Mouse (Mus musculus) WW6 (cell line): ENCODE data around the gene Slfn5.
"Not testable (repeated sequence)": the region's sequence is repeated elsewhere in the genome, so short reads cannot be mapped to it uniquely, and the experiment has no call there.

Experiments
- DNase-seq: peaks from one replicate; pipeline ENCODE4 v3.0.0-alpha.2; 2013; ENCODE audit warnings: low read depth, low spot score

Gene Slfn5

DNA sequence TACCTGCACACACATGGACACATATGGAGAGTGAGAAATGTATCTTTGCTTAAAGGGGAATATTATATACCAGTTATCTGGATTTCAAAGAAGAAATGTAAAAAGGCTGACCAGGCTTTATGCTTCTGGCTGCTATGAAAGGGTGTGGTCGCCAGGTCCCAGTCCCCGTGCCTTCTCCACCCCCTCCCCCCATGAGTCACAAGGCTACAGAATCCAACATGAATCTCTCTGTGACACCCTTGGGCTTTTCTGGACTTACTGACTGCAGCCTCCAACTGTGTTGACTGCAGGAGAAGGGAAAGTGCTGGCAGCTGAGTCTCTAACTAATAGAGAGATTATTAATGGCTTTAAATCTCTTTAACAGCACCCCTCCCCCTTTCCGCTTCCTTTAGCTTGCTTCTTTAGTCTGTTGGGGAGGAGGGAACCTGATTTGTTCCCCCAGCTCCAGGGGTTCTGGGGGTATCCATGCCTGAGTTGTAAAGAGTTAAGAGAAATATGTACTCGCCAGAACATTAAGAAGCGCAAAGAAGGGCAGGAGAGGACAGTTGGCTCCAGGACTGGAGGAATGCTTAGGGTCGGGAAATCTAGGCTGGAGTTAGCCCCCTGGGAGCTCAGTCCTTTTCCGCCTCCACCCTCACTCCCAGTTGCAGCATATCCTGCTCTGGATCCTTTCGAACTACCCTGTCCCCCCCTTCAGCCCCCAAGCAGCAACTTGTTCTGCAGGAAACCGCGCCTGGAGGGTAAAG, at the start of gene Slfn5:
Gene Slfn5, plus strand, starts transcription at position 614 of the 746 bp plus-strand sequence.
- DNase-seq, result no peak

GRCm38 (mm10) chr11:82901606-82902310, 49.4 kb upstream of the Slfn5 start:
- DNase-seq, result no peak

- no peak for DNase-seq
These were observed 46.2 kb upstream of the Slfn5 start for GRCm38 (mm10) chr11:82904952-82905351.

DNA sequence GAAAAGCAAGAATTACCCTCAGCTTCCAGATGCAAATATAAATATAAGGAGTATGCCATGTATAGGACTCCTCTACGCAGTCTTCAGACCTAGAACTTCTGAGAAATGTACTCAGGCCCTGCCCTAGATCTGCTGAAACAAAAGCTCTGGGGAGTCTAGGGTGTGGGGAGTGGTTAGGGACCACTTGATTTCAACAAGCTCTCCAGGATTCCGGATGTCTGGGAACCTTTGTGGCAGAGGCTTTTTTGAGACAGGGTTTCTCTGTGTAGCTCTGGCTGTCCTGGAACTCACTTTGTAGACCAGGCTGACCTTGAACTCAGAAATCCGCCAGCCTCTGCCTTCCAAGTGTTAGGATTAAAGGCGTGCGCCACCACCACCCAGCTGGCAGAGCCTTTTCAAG, 45.3 kb upstream of the Slfn5 start:
- DNase-seq, result no peak

GRCm38 (mm10) chr11:82907651-82908607, 43.2 kb upstream of the Slfn5 start, which contains the start of gene Nle1:
Nle1 (minus strand) TSS chr11:82908411.
- peak; percentile 78 for DNase-seq

GRCm38 (mm10) chr11:82908608-82908989, 42.5 kb upstream of the Slfn5 start:
- DNase-seq, result no peak

GRCm38 (mm10) chr11:82910250-82910649, 40.9 kb upstream of the Slfn5 start, which contains the start of gene Unc45b:
Unc45b (plus strand) TSS chr11:82910550.
- DNase-seq, result no peak

DNA sequence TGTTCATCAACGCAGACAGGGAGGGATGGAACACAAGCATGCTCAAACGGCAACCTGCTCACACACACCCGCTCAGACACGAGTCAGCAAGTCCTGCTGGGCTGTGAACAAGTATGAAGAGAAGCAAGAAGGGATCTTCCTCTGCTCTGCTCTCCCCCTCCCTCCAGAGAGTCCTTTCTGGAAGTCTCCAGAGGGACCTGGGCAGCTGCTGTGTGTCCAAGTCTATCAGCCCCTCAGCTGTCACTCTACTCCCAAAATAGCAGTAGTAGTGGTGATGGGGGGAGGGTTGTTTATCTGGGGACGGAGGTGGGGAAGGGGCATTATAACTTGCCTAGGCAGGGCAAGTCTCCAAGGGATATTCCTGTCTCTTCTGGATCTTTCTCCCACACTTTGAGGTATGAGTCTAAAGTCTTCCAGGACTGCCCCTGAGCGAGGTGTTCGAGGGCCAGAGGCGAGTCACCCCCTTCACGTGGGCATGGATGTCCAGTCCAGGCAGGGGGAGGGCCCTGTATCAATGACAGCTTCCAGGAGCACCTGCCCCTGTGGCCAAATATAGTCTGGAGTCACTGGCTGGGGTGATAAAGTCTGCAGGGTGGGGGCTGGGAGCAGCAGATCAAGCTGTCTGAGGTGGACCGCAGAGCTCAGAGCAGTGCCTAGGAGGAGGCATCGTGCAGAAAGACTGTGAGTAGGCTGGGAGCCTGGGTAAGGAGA, 40.3 kb upstream of the Slfn5 start:
- DNase-seq, result no peak

DNA sequence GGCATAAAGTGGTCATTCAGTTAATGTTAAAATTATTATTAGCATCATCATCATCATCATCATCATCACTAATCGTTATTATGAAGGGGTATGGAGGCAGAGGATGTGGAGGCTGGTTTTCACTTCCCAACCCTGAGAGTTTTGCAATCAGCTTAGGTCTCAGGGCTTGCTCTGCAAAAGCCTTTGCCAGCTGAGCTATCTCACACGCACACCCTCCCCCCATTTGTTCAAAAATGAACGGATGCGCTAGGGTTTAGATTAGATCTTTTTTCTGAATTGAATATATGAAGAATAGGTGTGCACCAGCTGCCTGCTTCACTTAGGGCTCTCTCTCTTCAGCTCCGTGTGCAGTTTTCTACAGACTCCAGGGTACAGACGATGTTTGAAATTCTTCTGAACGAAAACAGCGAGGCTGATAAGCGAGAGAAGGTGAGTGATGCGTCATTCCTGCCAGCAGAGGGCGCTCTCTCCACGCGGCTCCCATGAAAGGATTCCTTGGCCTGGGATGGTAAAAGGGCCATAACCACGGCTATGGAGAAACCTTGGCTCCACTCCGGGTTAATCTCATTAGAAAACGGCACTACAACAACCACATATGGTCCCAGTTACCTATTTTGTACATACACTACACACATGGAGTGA, 36.3 kb upstream of the Slfn5 start:
- DNase-seq, result peak; percentile 59

- no peak for DNase-seq
These were observed 30.4 kb upstream of the Slfn5 start for GRCm38 (mm10) chr11:82920768-82921167.

- no peak for DNase-seq
These were observed 29.5 kb upstream of the Slfn5 start for GRCm38 (mm10) chr11:82921691-82922090.

- not testable (repeated sequence) for DNase-seq
These were observed 27.2 kb upstream of the Slfn5 start for GRCm38 (mm10) chr11:82923910-82924309.

DNA sequence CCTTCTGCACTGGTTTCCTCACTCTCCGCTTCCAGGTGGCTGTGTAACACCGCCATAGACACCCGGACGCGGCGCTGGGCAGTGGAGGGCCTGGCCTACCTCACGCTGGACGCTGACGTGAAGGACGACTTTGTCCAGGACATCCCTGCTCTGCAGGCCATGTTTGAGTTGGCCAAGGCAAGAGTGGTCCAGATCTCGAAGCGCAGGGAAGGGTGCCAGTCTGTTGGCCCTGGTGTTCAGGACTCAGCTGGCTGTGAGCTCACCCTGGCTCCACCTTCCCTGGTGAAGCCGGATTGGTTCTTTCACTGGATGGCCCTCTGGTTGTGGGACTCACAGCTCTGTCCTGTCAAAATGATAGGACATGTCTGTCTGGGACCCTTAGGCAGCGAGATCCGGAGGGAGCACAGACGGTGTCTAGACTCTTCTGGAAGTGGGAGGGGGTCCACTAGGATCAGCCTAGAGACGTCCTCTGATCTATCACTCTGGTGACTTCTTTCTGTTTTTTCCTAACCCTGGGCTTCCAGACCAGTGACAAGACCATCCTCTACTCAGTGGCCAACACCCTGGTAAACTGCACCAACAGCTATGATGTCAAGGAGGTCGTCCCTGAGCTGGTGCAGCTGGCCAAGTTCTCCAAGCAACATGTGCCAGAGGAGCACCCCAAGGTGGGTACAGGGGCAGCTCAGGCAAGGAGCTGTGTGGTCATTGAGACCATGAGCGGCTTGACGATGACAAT, 22.1 kb upstream of the Slfn5 start:
- no peak for DNase-seq

DNA sequence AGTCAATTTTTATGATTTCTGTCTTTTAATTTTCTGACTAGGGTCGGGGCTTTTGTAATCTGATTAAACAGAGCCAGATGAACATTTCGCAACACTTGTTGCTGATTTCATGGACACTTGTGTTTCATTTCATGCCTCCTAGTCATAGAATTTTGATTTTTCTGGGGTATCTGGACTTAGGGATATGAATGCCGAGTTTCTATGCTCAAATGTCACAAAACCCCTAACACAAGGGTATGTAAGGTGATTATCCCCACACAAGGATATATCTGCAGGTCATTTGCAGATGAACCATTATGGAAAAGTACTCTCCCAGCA, 21.6 kb upstream of the Slfn5 start:
- no peak for DNase-seq

DNA sequence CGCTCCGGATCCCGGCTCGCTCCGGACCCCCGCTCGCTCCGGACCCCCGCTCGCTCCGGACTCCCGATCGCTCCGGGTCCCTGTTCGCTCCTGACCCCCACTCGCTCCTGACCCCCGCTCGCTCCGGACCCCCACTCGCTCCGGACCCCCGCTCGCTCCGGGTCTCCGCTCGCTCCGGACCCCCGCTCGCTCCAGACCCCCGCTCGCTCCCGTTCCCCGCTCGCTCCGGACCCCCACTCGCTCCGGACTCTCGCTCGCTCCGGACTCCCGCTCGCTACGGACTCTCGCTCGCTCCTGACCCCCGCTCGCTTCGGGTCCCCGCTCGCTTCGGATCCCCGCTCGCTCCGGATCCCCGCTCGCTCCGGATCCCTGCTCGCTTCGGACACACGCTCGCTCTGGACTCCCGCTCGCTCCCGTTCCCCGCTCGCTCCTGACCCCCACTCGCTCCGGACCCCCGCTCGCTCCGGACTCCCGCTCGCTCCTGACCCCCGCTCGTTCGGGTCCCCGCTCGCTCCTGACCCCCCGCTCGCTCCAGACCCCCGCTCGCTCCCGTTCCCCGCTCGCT, 20.7 kb upstream of the Slfn5 start:
- not testable (repeated sequence) for DNase-seq

- not testable (repeated sequence) for DNase-seq
These were observed 20.0 kb upstream of the Slfn5 start for GRCm38 (mm10) chr11:82931161-82931560.

DNA sequence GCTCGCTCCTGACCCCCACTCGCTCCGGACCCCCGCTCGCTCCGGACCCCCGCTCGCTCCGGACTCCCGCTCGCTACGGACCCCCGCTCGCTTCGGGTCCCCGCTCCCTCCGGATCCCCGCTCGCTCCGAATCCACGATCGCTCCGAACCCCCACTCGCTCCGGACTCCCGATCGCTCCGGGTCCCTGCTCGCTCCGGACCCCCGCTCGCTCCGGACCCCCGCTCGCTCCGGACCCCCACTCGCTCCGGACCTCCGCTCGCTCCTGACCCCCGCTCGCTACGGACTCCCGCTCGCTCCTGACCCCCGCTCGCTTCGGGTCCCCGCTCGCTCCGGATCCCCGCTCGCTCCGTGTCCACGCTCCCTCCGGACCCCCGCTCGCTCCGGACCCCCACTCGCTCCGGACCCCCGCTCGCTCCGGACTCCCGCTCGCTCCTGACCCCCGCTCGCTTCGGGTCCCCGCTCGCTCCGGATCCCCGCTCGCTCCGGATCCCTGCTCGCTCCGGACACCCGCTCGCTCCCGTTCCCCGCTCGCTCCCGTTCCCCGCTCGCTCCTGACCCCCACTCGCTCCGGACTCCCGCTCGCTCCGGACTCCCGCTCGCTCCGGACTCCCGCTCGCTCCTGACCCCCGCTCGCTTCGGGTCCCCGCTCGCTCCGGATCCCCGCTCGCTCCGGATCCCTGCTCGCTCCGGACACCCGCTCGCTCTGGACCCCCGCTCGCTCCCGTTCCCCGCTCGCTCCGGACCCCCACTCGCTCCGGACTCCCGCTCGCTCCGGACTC, 19.3 kb upstream of the Slfn5 start:
- DNase-seq, result not testable (repeated sequence)

- DNase-seq, result no peak
These were observed 18.0 kb upstream of the Slfn5 start for GRCm38 (mm10) chr11:82933186-82933585.

DNA sequence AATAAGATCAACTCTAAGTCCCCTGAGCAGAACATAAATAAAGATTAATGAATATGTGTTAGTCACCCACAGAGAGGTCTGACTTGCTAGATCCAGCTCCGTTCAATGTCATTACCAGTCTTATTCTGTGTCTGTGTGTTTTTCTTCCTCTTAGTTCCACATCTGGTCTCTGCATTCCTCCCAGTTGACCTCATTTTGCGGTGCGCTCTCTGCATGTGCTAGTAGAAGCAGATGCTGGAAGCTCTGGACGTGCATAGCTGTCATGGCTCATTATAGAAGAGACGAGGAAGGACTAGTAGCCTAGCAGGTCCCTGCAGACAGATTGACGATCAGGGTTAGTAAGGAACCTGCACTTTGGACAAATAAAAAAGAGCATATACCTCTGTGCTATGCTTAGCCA, 7.8 kb upstream of the Slfn5 start:
- DNase-seq, result no peak
